Mouse (Mus musculus): Measurements from ENCODE around the gene Ranbp3. TPM values are rescaled to one million over a fixed set of nuclear protein-coding genes. Genes with fewer than 3 reads are reported as not detected.
A peak's percentile ranks its signal among the peaks of the same experiment; 100 is the strongest.

The Ranbp3 gene
- polyA plus RNA-seq, 1 experiment, result 68.3 TPM

GRCm38 (mm10) chr17:56673647-56674416 lies 738 bp downstream of the Ranbp3 start:
- DNase-seq (ENCODE audit: low read depth), result no peak

GRCm38 (mm10) chr17:56681791-56682190 lies 8.7 kb downstream of the Ranbp3 start:
- DNase-seq (ENCODE audit: low read depth), result no peak

GRCm38 (mm10) chr17:56682880-56683279 lies 9.8 kb downstream of the Ranbp3 start:
- no peak for DNase-seq (ENCODE audit: low read depth)

GRCm38 (mm10) chr17:56683546-56684140 lies 10.5 kb downstream of the Ranbp3 start:
- DNase-seq (ENCODE audit: low read depth), result no peak

- DNase-seq (ENCODE audit: low read depth), result no peak
Measured at GRCm38 (mm10) chr17:56684649-56685048, 11.6 kb downstream of the Ranbp3 start.

- DNase-seq (ENCODE audit: low read depth), result no peak
Measured at GRCm38 (mm10) chr17:56686801-56687200, 13.7 kb downstream of the Ranbp3 start.

- no peak for DNase-seq (ENCODE audit: low read depth)
Measured at GRCm38 (mm10) chr17:56688045-56688444, 15.0 kb downstream of the Ranbp3 start.

- no peak for DNase-seq (ENCODE audit: low read depth)
Measured at GRCm38 (mm10) chr17:56688689-56689088, 15.6 kb downstream of the Ranbp3 start.

- DNase-seq (ENCODE audit: low read depth), result no peak
Measured at GRCm38 (mm10) chr17:56693395-56693794, 20.3 kb downstream of the Ranbp3 start.

GRCm38 (mm10) chr17:56693851-56694310 lies 20.8 kb downstream of the Ranbp3 start:
- DNase-seq (ENCODE audit: low read depth), result no peak

- DNase-seq (ENCODE audit: low read depth), result no peak
Measured at GRCm38 (mm10) chr17:56700451-56700850, 27.4 kb downstream of the Ranbp3 start.

- no peak for DNase-seq (ENCODE audit: low read depth)
Measured at GRCm38 (mm10) chr17:56703038-56703437, 29.9 kb downstream of the Ranbp3 start.

GRCm38 (mm10) chr17:56706515-56706914 lies 33.4 kb downstream of the Ranbp3 start:
- no peak for DNase-seq (ENCODE audit: low read depth)

GRCm38 (mm10) chr17:56708692-56709091 lies 35.6 kb downstream of the Ranbp3 start:
- DNase-seq (ENCODE audit: low read depth), result no peak

GRCm38 (mm10) chr17:56709708-56710107 lies 36.6 kb downstream of the Ranbp3 start:
- no peak for DNase-seq (ENCODE audit: low read depth)

- no peak for DNase-seq (ENCODE audit: low read depth)
Measured at GRCm38 (mm10) chr17:56715360-56715759, 42.3 kb downstream of the Ranbp3 start.

- DNase-seq (ENCODE audit: low read depth), result no peak
Measured at GRCm38 (mm10) chr17:56715914-56716654, 43.0 kb downstream of the Ranbp3 start.

GRCm38 (mm10) chr17:56716655-56717362 lies 43.7 kb downstream of the Ranbp3 start:
- peak; percentile 82 for DNase-seq (ENCODE audit: low read depth)

GRCm38 (mm10) chr17:56717363-56718058 lies 44.4 kb downstream of the Ranbp3 start, which contains the start of the genes Ndufa11 and Vmac:
Gene Ndufa11 (plus strand): TSS chr17:56717767.
Gene Vmac (minus strand): TSS chr17:56718022.
- peak; percentile 89 for DNase-seq (ENCODE audit: low read depth)

- no peak for DNase-seq (ENCODE audit: low read depth)
Measured at GRCm38 (mm10) chr17:56722441-56722840, 49.3 kb downstream of the Ranbp3 start.
